Mouse (Mus musculus) gastrocnemius, postnatal 36 days (tissue): ENCODE measurements around the gene Smim6. TPM values are rescaled to one million over a fixed set of nuclear protein-coding genes. Genes with fewer than 3 reads are reported as not detected.

Source experiments
- DNase-seq, 2 experiments: peaks; one replicate each; pipeline ENCODE4 v3.0.0; 2022
- intact Hi-C: fragments of 180-260 bp; cut with DNase I; formaldehyde crosslinking; loops from one replicate; pipeline ENCODE4 v1.15.1; 2025
- total RNA-seq, 2 experiments: library from RNA; stranded (reverse); gene quantifications; 2 replicates each; pipeline ENCODE4 v1.2.3; 2021

Smim6 gene
- total RNA-seq, 2 experiments from 2014 or later: not detected

DNA sequence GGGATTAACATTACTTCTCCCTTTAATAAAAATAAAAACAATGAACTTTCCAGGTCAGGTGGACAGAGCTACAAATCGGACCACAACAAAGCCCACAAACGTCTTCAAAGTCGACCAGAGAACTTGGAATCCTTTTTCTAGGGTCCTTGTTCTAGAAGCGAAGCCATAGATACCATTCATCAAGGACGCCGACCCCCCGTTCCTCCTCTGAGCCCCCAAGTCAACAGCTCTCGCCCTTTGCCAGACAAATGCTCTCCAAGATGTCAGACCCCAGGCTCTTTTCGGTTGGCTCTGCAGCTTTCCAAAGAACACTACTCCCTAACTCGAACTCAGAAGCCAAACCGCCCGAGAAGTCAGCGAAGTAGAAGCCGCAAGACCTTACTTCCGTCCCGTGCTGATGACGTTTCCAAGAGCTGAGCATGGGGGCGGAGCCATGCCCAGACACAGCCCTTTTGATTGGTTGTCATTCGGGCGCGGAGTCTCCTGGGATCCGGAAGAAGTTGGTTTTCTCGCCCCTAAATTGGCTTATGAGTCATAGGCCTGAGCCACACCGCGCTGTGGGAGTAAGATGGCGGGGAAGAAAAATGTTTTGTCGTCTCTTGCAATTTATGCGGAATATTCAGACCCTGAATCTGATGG, 21.4 kb downstream of the Smim6 start, which contains the start of the genes Sap30bp and Recql5:
Gene Sap30bp, plus strand, starts transcription at position 175 of the 639 bp plus-strand sequence.
Gene Recql5, minus strand, starts transcription at position 370 of the 639 bp plus-strand sequence.
- intact Hi-C loops: no loop called here
- peak; percentile 92 to 95 for DNase-seq

DNA sequence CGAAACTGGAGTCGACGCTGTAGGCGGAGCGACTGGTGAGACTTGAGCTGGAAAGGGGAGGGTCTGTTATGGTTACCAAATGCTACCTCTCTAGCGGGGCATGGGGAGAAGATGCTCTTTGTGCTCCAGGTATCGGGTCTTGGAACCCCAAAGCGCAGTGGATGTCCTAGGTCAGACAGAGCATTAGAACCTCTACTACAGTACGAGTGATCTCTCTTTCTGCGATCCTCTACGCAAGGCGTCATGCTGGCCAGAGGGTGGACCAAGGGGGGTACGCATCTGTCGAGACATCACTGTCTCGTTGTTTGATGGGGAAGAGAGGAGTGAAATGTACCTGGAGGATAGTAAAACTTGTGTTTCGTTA, 21.9 kb downstream of the Smim6 start:
- intact Hi-C loops: no loop called here
- DNase-seq: no peak

DNA sequence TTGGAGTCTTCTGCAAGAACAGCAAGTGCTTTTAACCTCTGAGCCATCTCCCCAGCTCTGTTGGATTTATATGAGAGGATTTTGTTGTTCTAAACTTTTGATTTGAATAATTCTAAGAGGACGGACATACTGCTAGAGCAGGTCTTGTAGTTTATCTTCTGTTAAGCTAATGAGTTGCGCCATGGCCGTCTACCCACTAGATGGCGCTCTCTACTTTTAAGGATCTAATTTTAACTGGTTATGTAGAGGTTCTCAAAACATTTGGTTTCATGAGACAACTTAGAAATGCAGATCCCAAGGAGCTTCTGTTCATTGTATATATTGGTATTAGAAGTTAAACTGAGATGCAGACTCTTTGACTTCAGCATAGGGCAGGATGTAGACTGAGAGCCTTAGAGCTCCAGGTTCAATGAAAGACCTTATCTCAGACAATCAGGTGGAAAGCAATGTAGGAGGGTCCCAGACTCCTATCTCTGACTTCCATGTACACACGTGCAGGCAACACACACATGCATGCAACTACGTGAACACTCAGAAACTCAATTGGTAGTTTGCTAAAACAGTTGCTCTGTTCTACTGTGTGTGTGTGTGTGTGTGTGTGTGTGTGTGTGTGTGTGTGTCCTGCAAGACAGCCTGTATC, 28.0 kb downstream of the Smim6 start:
- intact Hi-C loops: loop anchor here (2.0 kb wide), 1 partner anchor 61 kb away; no protein-coding TSS in a partner anchor
- peak; percentile 45 to 47 for DNase-seq

DNA sequence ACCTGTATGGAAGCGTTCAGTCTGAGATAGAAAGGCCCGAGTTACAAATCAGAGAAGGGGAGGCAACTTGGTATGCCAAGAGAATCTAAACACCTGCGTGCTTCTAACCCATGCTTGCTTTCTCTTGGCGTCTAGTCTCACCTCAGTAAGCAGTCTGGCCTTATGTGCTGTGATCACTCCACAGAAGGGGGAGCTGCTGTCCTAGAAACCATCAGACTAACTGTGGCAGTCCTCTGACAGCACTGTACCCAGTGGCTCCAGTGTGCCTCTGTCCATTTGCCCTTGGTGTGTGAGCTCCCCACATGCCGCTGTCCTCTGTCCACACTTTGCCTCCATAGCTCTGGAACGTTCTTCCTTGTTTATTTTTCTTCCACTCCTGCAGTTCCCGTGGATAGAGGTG, 30.2 kb downstream of the Smim6 start:
- intact Hi-C loops: no loop called here
- DNase-seq: no peak

DNA sequence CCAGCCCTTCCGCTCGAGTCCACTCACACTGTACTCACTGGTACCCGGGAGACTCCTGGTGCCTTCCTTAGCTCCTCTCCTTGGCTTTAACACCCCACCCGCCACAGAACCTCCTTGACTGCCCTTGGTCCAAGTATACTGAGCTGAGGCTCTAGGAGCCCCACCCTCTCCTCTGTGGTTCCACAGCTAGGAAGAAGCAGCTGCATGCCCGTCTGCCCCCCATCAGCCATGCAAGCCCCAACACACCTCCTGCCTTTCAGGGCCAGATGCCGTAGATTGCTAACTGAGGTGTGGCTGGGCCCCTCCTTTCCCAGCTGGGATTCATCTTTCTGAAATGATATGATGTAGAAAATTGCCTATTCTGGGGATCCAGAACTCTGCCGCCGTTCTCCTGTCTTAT, 33.4 kb downstream of the Smim6 start:
- intact Hi-C loops: no loop called here
- no peak for DNase-seq

DNA sequence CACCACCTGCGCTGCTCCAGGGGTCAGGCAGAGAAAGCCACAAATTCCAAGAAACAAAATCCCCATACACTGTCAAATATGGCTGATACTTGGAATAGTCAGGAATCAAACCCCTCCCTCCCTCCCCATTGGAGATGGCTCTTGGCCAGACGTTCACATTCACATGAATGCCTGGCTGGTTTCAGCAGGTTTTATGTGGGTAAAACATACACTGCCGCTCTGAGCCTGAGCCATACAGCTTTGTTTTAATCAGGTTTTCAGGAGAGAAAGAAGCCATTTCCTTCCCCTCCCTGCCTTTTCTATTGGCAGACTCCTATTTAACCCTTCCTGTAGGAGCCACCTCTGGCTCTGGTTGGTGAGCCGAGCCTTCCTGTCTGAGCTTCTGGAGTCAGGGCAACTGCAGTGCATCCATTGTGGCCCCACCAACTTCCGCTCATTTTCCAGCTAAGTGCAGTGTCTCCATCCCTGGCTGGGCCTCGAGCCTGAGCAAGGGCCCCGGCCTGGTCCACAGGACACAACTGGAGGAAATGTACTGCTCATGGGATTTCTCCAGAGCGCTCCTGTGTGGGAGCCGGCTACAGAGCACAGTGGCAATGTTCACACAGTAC, 34.5 kb downstream of the Smim6 start:
- DNase-seq: no peak
- intact Hi-C loops: no loop called here

DNA sequence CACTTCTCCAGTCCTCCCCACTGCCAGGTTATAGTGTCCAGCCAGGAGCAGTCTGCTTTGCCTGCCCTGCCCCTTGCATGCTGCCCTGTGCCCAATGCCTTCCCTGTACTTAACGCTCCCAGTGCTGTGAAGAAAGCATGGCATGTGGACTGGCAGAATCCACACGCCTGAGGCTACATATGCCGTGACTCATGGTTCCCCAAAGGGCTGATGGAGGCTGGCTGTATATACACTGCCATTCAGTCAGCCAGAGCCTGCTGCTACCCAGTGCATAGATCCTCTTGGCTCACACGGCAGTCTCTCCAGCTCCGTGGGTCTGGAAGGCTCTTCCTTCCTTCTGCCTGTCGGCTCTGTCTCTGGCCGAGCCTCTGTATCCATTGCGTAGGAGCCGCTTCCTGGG, 36.5 kb downstream of the Smim6 start:
- intact Hi-C loops: no loop called here
- no peak for DNase-seq

DNA sequence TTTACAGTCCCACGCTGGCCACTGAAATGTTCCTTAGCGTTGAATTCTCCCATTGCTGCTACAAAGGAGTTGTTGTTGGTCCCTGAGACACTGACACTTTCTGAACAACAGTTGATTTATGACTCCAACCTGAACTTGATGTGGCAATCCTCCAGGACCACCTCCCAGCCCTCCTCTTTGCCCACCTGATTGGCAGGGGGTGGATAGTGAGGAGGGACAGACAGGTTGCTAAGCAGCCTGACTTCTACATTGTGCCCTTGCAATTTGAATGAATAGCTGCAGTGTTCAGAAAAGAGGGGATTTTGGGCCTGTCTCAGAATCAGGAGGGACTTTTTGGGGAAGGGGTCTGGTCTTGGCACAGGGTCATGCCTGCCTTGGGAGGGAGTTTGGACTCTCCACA, 38.9 kb downstream of the Smim6 start:
- intact Hi-C loops: no loop called here
- DNase-seq: no peak

DNA sequence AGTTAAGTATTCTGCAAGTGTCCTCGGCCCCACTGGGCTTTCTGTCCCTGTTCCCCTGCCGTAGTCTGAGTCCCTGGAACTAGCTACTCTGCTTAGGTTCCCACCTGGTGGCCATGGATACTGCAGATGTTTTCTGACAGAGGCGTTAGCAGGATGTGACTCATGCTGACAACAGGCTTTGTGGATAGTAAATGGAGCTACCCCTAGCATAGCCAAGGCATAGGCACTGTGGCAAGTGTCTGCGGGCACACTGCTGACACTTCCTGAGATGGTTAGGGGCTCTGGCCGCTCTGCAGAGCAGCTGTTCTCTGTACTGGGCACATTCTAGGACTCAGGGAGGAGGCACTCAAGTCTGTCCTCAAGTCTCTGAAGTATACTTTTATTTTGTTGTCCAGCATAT, 42.9 kb downstream of the Smim6 start:
- no peak for DNase-seq
- intact Hi-C loops: no loop called here

DNA sequence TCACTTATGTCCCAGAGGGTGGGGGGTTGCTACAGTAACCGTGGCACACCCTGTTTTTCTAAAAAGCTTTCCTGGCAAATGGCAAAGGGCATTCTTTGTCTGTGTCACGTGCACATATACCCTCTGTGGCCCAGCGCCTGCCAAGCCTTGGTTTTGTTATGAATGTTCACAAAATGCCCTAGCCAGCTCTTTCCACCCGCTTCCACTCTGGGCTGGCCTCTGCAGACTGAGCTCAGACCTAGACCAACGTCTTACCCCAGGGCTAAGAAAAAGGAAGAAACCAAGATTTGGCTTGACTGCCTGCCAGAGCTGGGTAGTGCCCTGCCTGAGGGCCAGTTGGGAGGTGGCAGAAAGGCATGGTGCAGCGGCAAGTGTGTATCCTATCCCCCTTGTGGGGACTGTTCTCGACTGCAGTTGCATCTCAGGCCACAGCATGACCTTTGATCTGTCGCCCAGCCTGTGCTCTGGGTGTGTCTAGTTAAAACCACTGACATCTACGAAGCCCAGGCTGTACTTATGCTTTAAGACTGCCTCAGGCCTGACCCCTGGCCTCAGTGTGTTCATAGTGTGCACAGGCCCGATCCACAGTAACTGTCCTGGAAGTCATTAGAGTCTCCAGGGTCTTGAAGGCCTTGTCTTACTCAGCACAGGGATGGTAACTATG, 43.5 kb downstream of the Smim6 start:
- intact Hi-C loops: no loop called here
- peak in 1 of 2 experiments; percentile 11 for DNase-seq

DNA sequence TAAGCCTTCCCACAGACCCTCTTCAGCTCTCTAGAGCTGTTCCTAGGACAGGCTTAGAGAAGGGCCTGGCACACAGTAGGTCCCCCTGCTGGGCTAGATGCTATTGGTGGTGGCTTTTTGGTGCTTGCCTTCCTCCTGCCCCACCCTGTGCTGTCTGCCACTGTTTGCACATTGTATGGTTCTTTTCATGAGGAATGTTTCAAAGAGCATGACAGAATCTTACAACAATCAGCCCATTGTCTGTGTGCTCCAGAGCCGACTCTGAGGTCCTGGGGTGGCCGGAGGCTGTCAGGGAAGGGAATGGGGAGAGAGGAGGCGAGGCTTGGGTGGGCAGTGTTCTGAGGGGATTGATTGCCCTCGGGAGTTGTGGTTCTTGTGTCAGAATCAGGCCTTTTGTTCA, 44.6 kb downstream of the Smim6 start:
- intact Hi-C loops: no loop called here
- no peak for DNase-seq

DNA sequence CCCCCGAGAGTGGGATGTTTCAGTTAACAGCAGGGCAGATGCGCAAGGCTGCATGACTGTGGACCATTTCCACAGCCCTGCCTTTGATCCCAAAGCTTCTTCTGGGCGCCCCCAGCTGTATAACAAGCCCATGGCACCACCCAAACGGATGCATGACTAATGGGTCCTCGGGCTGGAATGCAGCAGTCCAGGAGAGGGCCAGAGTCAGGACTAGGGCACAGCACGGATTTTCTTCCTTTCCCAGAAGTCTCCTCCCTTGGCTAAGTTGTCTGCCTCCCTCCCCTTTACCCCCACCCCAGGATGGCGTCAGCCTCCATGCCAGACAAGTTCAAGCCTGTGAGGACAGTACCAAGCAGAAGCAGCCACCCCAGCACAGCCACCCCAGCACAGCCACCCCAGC, 46.2 kb downstream of the Smim6 start:
- intact Hi-C loops: no loop called here
- no peak for DNase-seq

DNA sequence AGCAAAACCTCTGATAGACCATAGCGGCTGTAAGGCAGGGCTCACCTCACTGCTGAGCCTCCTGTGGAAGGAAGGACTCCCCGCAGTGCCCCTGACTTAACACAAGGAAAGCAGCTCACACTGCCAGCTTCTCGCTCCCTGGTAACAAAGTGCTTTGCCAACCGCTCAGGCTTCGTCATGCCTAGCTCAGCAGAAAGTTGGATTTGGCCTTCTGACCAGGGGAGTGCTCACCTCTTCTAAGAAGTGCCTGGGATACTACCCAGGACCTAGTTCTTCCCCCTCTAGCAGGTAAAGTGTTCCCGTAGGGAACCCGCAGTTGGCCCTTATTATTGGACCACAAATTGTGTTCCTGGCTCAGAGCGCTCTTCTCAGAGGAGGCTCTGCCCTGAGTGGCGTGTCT, 47.2 kb downstream of the Smim6 start:
- intact Hi-C loops: no loop called here

DNA sequence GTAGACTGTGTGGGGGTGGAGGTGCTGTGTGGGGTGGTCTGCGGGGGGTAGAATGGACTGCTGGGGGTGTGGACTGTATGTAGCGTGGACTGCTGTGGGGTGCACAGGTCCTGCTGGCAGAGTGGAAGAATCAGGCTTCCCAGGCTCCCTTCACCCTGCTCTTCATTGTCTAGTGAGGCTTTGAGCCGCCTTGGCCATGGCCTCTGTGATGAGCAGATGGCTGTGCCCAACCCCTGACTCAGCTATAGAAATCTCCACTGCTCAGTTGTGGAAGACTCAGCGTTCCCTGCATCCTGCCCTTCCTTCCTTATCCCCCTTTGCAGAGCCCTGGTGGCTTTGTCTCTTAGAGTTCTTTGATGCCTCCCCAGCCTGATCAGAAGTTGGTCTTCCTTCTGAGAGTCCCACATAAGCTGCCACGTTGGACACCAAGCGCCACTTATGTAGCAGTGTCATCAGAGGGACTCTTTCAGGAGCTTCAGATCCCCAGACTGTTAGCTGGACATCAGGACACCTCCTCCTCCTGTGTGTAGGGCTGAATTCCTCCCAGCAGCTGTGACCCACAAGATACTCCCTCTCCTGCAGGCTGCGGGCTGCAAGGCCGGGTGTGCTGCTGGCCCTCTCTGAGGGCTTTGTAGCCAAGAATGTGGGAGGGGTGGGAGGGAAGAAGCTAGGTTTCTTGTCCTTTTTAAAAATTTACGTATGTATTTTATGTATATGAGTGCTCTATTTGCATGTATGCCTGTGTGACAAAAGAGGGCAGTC, 51.0 kb downstream of the Smim6 start:
- no peak for DNase-seq
- intact Hi-C loops: no loop called here

More for the DNA sequence above, 47.2 kb downstream of the Smim6 start:
- no peak for DNase-seq

Other genes starting within 250 kb of the Smim6 start
- 10 to 100 TPM; 56.4 to 65.7 TPM for gene Grb2, start 203.4 kb upstream of the Smim6 start, total RNA-seq
- 10 to 100 TPM; 73.1 to 79.5 TPM for gene Tmem94, start 146.6 kb upstream of the Smim6 start, total RNA-seq
- 10 to 100 TPM; 12.6 to 13.3 TPM for gene Caskin2, start 98.4 kb upstream of the Smim6 start, total RNA-seq
- 1 to 10 TPM; 4.6 to 6.0 TPM for gene Tsen54, start 97.3 kb upstream of the Smim6 start, total RNA-seq
- gene Llgl2, start 88.0 kb upstream of the Smim6 start, total RNA-seq: 1 to 10 TPM; 6.5 to 9.9 TPM
- not detected for gene Myo15b, start 53.6 kb upstream of the Smim6 start, total RNA-seq
- gene Smim5, start 12.1 kb upstream of the Smim6 start, total RNA-seq: under 1 TPM; 0.46 to 0.84 TPM
- gene Sap30bp, start 21.3 kb downstream of the Smim6 start, total RNA-seq: 10 to 100 TPM; 11.5 to 11.6 TPM
- 1 to 10 TPM; 4.5 to 6.9 TPM for gene Recql5, start 21.5 kb downstream of the Smim6 start, total RNA-seq
- gene Itgb4, start 62.7 kb downstream of the Smim6 start, total RNA-seq: 1 to 10 TPM; 1.9 to 3.3 TPM
- gene Galk1, start 100.7 kb downstream of the Smim6 start, total RNA-seq: 1 to 10 TPM; 3.0 to 3.8 TPM
- gene H3f3b, start 115.9 kb downstream of the Smim6 start, total RNA-seq: 10 to 100 TPM; 56.1 to 75.3 TPM
- gene Unk, start 118.3 kb downstream of the Smim6 start, total RNA-seq: 1 to 10 TPM; 6.0 to 7.1 TPM
- under 1 TPM; 0.30 to 0.48 TPM for gene Unc13d, start 165.9 kb downstream of the Smim6 start, total RNA-seq
- gene Wbp2, start 175.0 kb downstream of the Smim6 start, total RNA-seq: 10 to 100 TPM; 70.1 to 71.0 TPM
- 1 to 10 TPM; 9.1 to 9.3 TPM for gene Trim47, start 215.2 kb downstream of the Smim6 start, total RNA-seq
- 1 to 10 TPM; 4.1 to 4.8 TPM for gene Trim65, start 219.1 kb downstream of the Smim6 start, total RNA-seq
- gene Mrpl38, start 226.9 kb downstream of the Smim6 start, total RNA-seq: 10 to 100 TPM; 49.4 to 49.9 TPM